Mouse (Mus musculus) lung, embryonic 16.5 days (tissue): ENCODE results near the gene 4933406M09Rik. TPM values are rescaled to one million over a fixed set of nuclear protein-coding genes. Genes with fewer than 3 reads are reported as not detected.
A peak's percentile ranks its signal among the peaks of the same experiment; 100 is the strongest.

ENCODE experiments used
- ATAC-seq: fragments of 200-750 bp; cut with Nextera tagmentation; 2 replicates; pipeline ENCODE4 v1.8.0; 2017; ENCODE audit warnings: low read depth, mild to moderate bottlenecking, moderate library complexity
- H3K27ac ChIP-seq: fragments of 300-500 bp; sonication (generic); 2 replicates; pipeline ENCODE4 v1.5.1; 2014; ENCODE audit warnings: mild to moderate bottlenecking, control low read depth, low read length
- H3K27me3 ChIP-seq: fragments of 300-500 bp; sonication (generic); 2 replicates; pipeline ENCODE4 v1.6.1; 2014; ENCODE audit warnings: low read depth, low read length, mixed read lengths; ENCODE audit not compliant: control insufficient read depth, insufficient read depth
- H3K36me3 ChIP-seq: fragments of 300-500 bp; sonication (generic); 2 replicates; pipeline ENCODE4 v1.6.1; 2014; ENCODE audit warnings: low read length; ENCODE audit not compliant: control insufficient read depth, insufficient read depth
- H3K4me1 ChIP-seq: fragments of 300-500 bp; sonication (generic); replicated peaks from 2 replicates; pipeline ENCODE4 v1.6.1; 2014; ENCODE audit warnings: low read length, mixed read lengths; ENCODE audit not compliant: control insufficient read depth, insufficient read depth
- H3K4me2 ChIP-seq: fragments of 300-500 bp; sonication (generic); 2 replicates; pipeline ENCODE4 v1.6.1; 2014; ENCODE audit warnings: low read depth, low read length, control low read depth
- H3K4me3 ChIP-seq: fragments of 300-500 bp; sonication (generic); 2 replicates; pipeline ENCODE4 v1.5.1; 2014; ENCODE audit warnings: mild to moderate bottlenecking, low read length, control low read depth
- H3K9ac ChIP-seq: fragments of 300-500 bp; sonication (generic); 2 replicates; pipeline ENCODE4 v1.6.1; 2014; ENCODE audit warnings: low read length, control low read depth
- H3K9me3 ChIP-seq: fragments of 300-500 bp; sonication (generic); 2 replicates; pipeline ENCODE4 v1.6.1; 2016; ENCODE audit warnings: low read length; ENCODE audit not compliant: control insufficient read depth
- whole genome bisulfite sequencing: fragments of 180-500 bp; shearing (Covaris S2); extraction: QIAGEN DNeasy Blood & Tissue Kit; methylation state at CpG from one replicate; pipeline ENCODE4 v1.1.7; 2014; 5-methylcytosine and 5-hydroxymethylcytosine counted together
- polyA plus RNA-seq: library from polyadenylated mRNA; unstranded; fragments of >200 nt; fragmentation: Nextera tagmentation; extraction: Ambion mirVana; gene quantifications from 2 replicates; pipeline ENCODE4 v1.2.1, GENCODE M21; 2015

4933406M09Rik gene
- polyA plus RNA-seq, 1 experiment from 2014 or later = not detected

GRCm38 (mm10) chr1:134365491-134365890 is 20.2 kb upstream of the 4933406M09Rik start:
- Histone ChIP-seq H3K36me3 (no peaks in the 10 kb centered on the region), H3K27me3 (no peaks in the 10 kb centered on the region), H3K4me2 (no peak overlapping the region), H3K4me1 (peaks cover 8% of the 10 kb centered on the region; the same call in 1 of the 2 replicates), H3K9ac (no peak overlapping the region), H3K9me3 (peaks cover under 1% of the 10 kb centered on the region; the same call in 1 of the 2 replicates), H3K27ac (no peak overlapping the region), H3K4me3 (no peak overlapping the region)
- ATAC-seq = no peak
- WGBS = 50% methylated on average over 5 of the region's 5 CpGs

GRCm38 (mm10) chr1:134368777-134369337 is 16.9 kb upstream of the 4933406M09Rik start:
- H3K27me3 ChIP-seq = no peaks in the 10 kb centered on the region
- no peak overlapping the region for H3K4me2 ChIP-seq
- H3K27ac ChIP-seq = no peak overlapping the region
- H3K36me3 ChIP-seq = no peaks in the 10 kb centered on the region
- no peaks in the 10 kb centered on the region for H3K4me1 ChIP-seq
- H3K9ac ChIP-seq = no peak overlapping the region
- 41% methylated on average over 9 of the region's 9 CpGs for WGBS
- peaks cover 3% of the 10 kb centered on the region; the same call in 1 of the 2 replicates for H3K9me3 ChIP-seq
- ATAC-seq = peak; percentile 28; the same call in 1 of the 2 replicates
- no peak overlapping the region for H3K4me3 ChIP-seq

DNA sequence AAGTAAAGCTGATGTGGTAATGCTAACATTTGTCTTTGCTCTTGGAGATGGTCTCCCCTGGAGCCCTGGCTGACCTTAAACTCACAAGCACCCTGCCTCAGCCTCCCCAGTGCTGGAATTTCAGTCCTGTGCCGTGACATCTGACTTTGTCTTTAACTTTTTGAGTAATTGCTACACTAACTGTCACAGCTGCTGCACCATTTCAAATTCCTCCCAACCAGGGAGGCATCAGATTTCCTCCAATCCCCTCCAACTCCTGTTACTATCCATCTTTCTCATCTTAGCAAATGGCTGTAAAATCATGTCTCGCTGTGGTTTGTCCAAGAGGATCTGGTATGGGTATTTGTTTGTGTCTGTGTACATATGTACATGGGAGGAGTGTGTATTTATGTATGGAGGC is 11.6 kb upstream of the 4933406M09Rik start:
- ATAC-seq = no peak
- WGBS = 56% methylated on average over 2 of the region's 2 CpGs
- no peaks in the 10 kb centered on the region for H3K36me3 ChIP-seq
- no peak overlapping the region for H3K9ac ChIP-seq
- H3K27me3 ChIP-seq = no peaks in the 10 kb centered on the region
- no peak overlapping the region for H3K4me3 ChIP-seq
- H3K9me3 ChIP-seq = peaks cover 3% of the 10 kb centered on the region; the same call in 1 of the 2 replicates
- H3K4me2 ChIP-seq = no peak overlapping the region
- H3K27ac ChIP-seq = no peak overlapping the region
- no peaks in the 10 kb centered on the region for H3K4me1 ChIP-seq

DNA sequence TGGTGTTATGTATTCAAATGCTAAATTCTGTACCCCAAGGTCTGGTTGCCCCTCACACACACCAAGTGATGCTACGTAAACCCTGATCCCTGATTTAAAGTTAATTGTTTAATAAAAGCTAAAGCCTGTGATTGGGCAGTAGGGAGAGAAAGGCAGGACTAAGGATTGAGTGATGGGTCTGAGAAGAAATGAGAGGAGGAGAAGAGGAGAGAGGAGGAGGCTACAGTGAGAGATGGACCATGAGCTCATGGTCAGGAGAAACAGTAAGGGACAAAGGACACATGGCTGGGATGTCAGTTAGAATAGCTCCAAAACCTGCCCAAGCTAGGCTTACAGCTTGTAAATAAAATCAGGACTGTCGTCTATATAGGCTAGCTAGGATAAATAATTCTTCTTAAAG is 4.7 kb upstream of the 4933406M09Rik start:
- no peak for ATAC-seq
- Histone ChIP-seq H3K4me1 (peaks cover 10% of the 10 kb centered on the region), H3K36me3 (no peaks in the 10 kb centered on the region), H3K27ac (no peak overlapping the region), H3K27me3 (no peaks in the 10 kb centered on the region), H3K9me3 (no peaks in the 10 kb centered on the region), H3K4me3 (no peak overlapping the region), H3K9ac (0 out of 2 replicates have a peak overlapping the region, but pooled peaks have one; percentile 42), H3K4me2 (no peak overlapping the region)
- WGBS = 57% methylated on average over 2 of the region's 2 CpGs

- peak overlapping the region; percentile 40 for H3K4me3 ChIP-seq
- H3K4me2 ChIP-seq = peak overlapping the region; percentile 60
- H3K27me3 ChIP-seq = no peaks in the 10 kb centered on the region
- H3K27ac ChIP-seq = no peak overlapping the region
- no peak; the same call in 1 of the 2 replicates for ATAC-seq
- H3K9me3 ChIP-seq = no peaks in the 10 kb centered on the region
- no peaks in the 10 kb centered on the region for H3K36me3 ChIP-seq
- peaks cover 10% of the 10 kb centered on the region for H3K4me1 ChIP-seq
- 3% methylated on average over 19 of the region's 19 CpGs for WGBS
- peak overlapping the region; percentile 42 for H3K9ac ChIP-seq
These were observed 3.7 kb upstream of the 4933406M09Rik start for GRCm38 (mm10) chr1:134381795-134382625.

- H3K4me1 ChIP-seq = peaks cover 10% of the 10 kb centered on the region
- no peaks in the 10 kb centered on the region for H3K36me3 ChIP-seq
- no peak overlapping the region for H3K27ac ChIP-seq
- H3K4me3 ChIP-seq = no peak overlapping the region
- H3K27me3 ChIP-seq = no peaks in the 10 kb centered on the region
- no peak for ATAC-seq
- no peak overlapping the region for H3K4me2 ChIP-seq
- no peaks in the 10 kb centered on the region for H3K9me3 ChIP-seq
- H3K9ac ChIP-seq = no peak overlapping the region
- WGBS = 78% methylated on average over 4 of the region's 4 CpGs
These were observed 1.2 kb upstream of the 4933406M09Rik start for GRCm38 (mm10) chr1:134384581-134384980.

DNA sequence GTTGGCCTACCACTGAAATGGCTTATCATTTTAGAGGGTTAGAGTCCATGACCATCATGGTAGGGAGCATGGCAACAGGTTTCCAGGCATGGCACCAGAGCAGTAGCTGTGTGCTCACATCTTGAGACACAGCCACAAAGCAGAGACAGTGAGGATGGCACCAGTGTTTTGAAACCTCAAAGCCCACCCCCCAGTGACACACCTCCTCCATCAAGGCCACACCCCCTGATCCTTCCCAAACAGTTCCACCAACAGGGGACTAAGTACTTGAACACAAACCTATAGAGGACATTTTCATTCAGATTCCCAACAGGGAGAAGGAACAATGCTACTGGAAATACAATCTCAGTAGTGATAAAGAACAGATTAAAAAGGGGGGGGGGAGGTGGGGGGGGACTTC is 564 bp upstream of the 4933406M09Rik start:
- H3K27ac ChIP-seq = no peak overlapping the region
- no peak overlapping the region for H3K9ac ChIP-seq
- no peaks in the 10 kb centered on the region for H3K9me3 ChIP-seq
- H3K4me1 ChIP-seq = peaks cover 10% of the 10 kb centered on the region
- H3K4me3 ChIP-seq = no peak overlapping the region
- H3K36me3 ChIP-seq = no peaks in the 10 kb centered on the region
- H3K27me3 ChIP-seq = no peaks in the 10 kb centered on the region
- no peak overlapping the region for H3K4me2 ChIP-seq
- no peak for ATAC-seq

- Histone ChIP-seq H3K36me3 (no peaks in the 10 kb centered on the region), H3K9ac (no peak overlapping the region), H3K27ac (no peak overlapping the region), H3K4me1 (no peaks in the 10 kb centered on the region), H3K4me3 (no peak overlapping the region), H3K4me2 (no peak overlapping the region), H3K9me3 (no peaks in the 10 kb centered on the region), H3K27me3 (no peaks in the 10 kb centered on the region)
- WGBS = 37% methylated on average over 5 of the region's 5 CpGs
- ATAC-seq = no peak
These were observed 8.1 kb downstream of the 4933406M09Rik start for GRCm38 (mm10) chr1:134393827-134394226.

DNA sequence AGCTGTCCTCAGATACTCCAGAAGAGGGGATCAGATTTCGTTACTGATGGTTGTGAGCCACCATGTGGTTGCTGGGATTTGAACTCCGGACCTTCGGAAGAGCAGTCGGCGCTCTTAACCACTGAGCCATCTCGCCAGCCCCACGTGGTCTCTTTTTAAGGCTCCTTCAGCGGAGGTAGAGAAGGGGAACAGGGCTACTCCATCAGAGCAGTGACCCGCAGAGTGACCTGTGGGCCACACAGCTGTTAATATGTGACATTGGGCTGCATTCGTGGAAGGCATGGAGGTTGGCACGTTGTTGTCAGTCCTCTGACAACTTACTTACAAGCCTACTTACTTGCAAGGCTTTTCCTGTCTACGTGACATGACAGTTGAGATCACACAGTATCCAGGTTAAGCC is 12.5 kb downstream of the 4933406M09Rik start:
- Histone ChIP-seq H3K27me3 (no peaks in the 10 kb centered on the region), H3K4me1 (no peaks in the 10 kb centered on the region)

More for the DNA sequence above, 12.5 kb downstream of the 4933406M09Rik start:
- no peak overlapping the region for H3K9ac ChIP-seq
- H3K36me3 ChIP-seq = no peaks in the 10 kb centered on the region
- no peak overlapping the region for H3K4me3 ChIP-seq
- ATAC-seq = no peak
- H3K27ac ChIP-seq = no peak overlapping the region
- no peak overlapping the region for H3K4me2 ChIP-seq
- H3K9me3 ChIP-seq = 0 out of 2 replicates have a peak, but pooled peaks cover 3% of the 10 kb centered on the region
- 86% methylated on average over 12 of the region's 12 CpGs for WGBS
